Mouse (Mus musculus) midbrain, embryonic 11.5 days (tissue): ENCODE results near the gene Ap1g1. TPM values are rescaled to one million over a fixed set of nuclear protein-coding genes. Genes with fewer than 3 reads are reported as not detected.

Experiments
- ATAC-seq: fragments of 200-750 bp; cut with Nextera tagmentation; 2 replicates; pipeline ENCODE4 v1.8.0; 2017; ENCODE audit warnings: moderate TSS enrichment, moderate library complexity; ENCODE audit not compliant: low FRiP score
- DNase-seq: peaks from one replicate; pipeline ENCODE4 v3.0.0; 2015; ENCODE audit warnings: low spot score; ENCODE audit errors: missing footprints
- H3K27ac ChIP-seq: fragments of 300-500 bp; sonication (generic); 2 replicates; pipeline ENCODE4 v1.5.1; 2014; ENCODE audit warnings: low read depth, low read length
- H3K27me3 ChIP-seq: fragments of 300-500 bp; sonication (generic); 2 replicates; pipeline ENCODE4 v1.6.1; 2014; ENCODE audit warnings: mild to moderate bottlenecking, low read length, moderate library complexity, mixed read lengths; ENCODE audit not compliant: control insufficient read depth, insufficient read depth
- H3K36me3 ChIP-seq: fragments of 300-500 bp; sonication (generic); 2 replicates; pipeline ENCODE4 v1.6.1; 2014; ENCODE audit warnings: mild to moderate bottlenecking, low read length, moderate library complexity, mixed read lengths; ENCODE audit not compliant: control insufficient read depth, insufficient read depth
- H3K4me1 ChIP-seq: fragments of 300-500 bp; sonication (generic); 2 replicates; pipeline ENCODE4 v1.6.1; 2014; ENCODE audit warnings: low read length; ENCODE audit not compliant: control insufficient read depth, insufficient read depth
- H3K4me2 ChIP-seq: fragments of 300-500 bp; sonication (generic); 2 replicates; pipeline ENCODE4 v1.6.1; 2014; ENCODE audit warnings: mild to moderate bottlenecking, moderate library complexity
- H3K4me3 ChIP-seq: fragments of 300-500 bp; sonication (generic); 2 replicates; pipeline ENCODE4 v1.5.1; 2014; ENCODE audit warnings: low read depth, low read length
- H3K9ac ChIP-seq: fragments of 300-500 bp; sonication (generic); 2 replicates; pipeline ENCODE4 v1.6.1; 2014; ENCODE audit warnings: low read length
- H3K9me3 ChIP-seq: fragments of 300-500 bp; sonication (generic); 2 replicates; pipeline ENCODE4 v1.6.1; 2016; ENCODE audit warnings: low read length; ENCODE audit not compliant: control insufficient read depth
- WGBS: fragments of 180-500 bp; shearing (Covaris S2); extraction: QIAGEN DNeasy Blood & Tissue Kit; methylation state at CpG from one replicate; pipeline ENCODE4 v1.1.7; 2014; 5-methylcytosine and 5-hydroxymethylcytosine counted together
- polyA plus RNA-seq: library from polyadenylated mRNA; unstranded; fragments of >200 nt; fragmentation: Nextera tagmentation; extraction: Ambion mirVana; gene quantifications from 2 replicates; pipeline ENCODE4 v1.2.1, GENCODE M21; 2014

Ap1g1 gene
- polyA plus RNA-seq, 1 experiment from 2014 or later = 41.6 TPM

GRCm38 (mm10) chr8:109823561-109823960, 45.2 kb downstream of the Ap1g1 start:
- Histone ChIP-seq H3K27me3 (no peaks in the 10 kb centered on the region), H3K9ac (no peak overlapping the region), H3K4me3 (no peak overlapping the region), H3K9me3 (no peaks in the 10 kb centered on the region), H3K36me3 (no peaks in the 10 kb centered on the region), H3K4me1 (no peaks in the 10 kb centered on the region), H3K4me2 (no peak overlapping the region), H3K27ac (no peak overlapping the region)
- DNase-seq = no peak
- ATAC-seq = no peak
- WGBS = 95% methylated on average over 2 of the region's 2 CpGs

GRCm38 (mm10) chr8:109839822-109840221, 61.5 kb downstream of the Ap1g1 start:
- ATAC-seq = no peak
- no peaks in the 10 kb centered on the region for H3K9me3 ChIP-seq

GRCm38 (mm10) chr8:109842468-109842867, 64.1 kb downstream of the Ap1g1 start:
- H3K4me3 ChIP-seq = no peak overlapping the region
- WGBS = 96% methylated on average over 1 of the region's 1 CpGs
- peaks cover 5% of the 10 kb centered on the region for H3K36me3 ChIP-seq
- H3K27me3 ChIP-seq = no peaks in the 10 kb centered on the region
- ATAC-seq = no peak
- H3K9ac ChIP-seq = no peak overlapping the region
- H3K4me2 ChIP-seq = no peak overlapping the region
- no peaks in the 10 kb centered on the region for H3K4me1 ChIP-seq
- H3K27ac ChIP-seq = no peak overlapping the region
- H3K9me3 ChIP-seq = no peaks in the 10 kb centered on the region
- DNase-seq = no peak

More at GRCm38 (mm10) chr8:109839822-109840221, 61.5 kb downstream of the Ap1g1 start:
- no peak overlapping the region for H3K4me3 ChIP-seq
- H3K27ac ChIP-seq = no peak overlapping the region
- 87% methylated on average over 2 of the region's 2 CpGs for WGBS
- no peaks in the 10 kb centered on the region for H3K4me1 ChIP-seq
- DNase-seq = no peak
- H3K9ac ChIP-seq = no peak overlapping the region
- H3K27me3 ChIP-seq = no peaks in the 10 kb centered on the region
- peaks cover 2% of the 10 kb centered on the region for H3K36me3 ChIP-seq
- H3K4me2 ChIP-seq = no peak overlapping the region

DNA sequence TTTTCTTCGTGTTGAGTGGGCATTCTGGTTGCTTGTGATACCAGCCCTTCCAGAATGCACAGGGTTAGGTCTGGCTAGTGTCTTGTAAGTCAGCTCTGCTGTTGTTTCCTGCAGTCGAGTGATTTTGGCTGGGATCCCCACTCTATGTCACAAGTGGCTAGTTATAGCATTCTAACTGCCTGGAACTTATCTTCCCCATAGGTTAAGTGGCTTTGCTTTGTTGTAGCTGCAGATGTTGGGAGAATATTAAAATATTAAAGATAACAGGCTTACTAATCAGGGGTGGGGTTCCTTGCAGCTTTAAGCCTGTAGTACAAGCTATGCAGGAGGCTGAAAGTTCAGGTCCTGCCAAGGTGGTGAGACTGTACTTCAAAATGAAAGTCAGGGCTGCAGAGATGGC, 69.5 kb downstream of the Ap1g1 start:
- no peak for DNase-seq
- H3K36me3 ChIP-seq = peaks cover 23% of the 10 kb centered on the region

GRCm38 (mm10) chr8:109848981-109849380, 70.6 kb downstream of the Ap1g1 start:
- peaks cover 26% of the 10 kb centered on the region for H3K36me3 ChIP-seq
- WGBS = 91% methylated on average over 3 of the region's 3 CpGs

More for the DNA sequence above, 69.5 kb downstream of the Ap1g1 start:
- ATAC-seq = no peak
- Histone ChIP-seq H3K4me2 (no peak overlapping the region), H3K9ac (no peak overlapping the region), H3K27me3 (no peaks in the 10 kb centered on the region), H3K4me3 (no peak overlapping the region), H3K4me1 (no peaks in the 10 kb centered on the region), H3K27ac (no peak overlapping the region), H3K9me3 (no peaks in the 10 kb centered on the region)
- 79% methylated on average over 2 of the region's 2 CpGs for WGBS

DNA sequence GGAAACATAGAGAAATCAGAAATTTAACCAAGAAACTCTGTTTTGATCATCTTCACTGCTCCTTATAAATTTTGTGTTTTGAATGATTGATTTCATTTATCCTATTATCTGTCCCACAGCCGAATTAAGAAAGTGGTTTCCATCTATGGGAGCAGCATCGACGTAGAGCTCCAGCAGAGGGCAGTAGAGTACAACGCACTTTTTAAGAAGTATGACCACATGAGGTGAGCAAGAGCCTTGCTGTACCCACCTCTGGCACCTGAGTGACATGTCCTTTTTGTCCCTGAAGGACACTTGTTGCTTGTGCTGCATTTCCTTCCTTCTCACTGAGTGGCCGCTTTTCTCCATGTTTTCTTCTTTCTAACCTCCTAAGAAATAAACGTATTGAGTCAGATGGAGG, 75.1 kb downstream of the Ap1g1 start:
- Histone ChIP-seq H3K36me3 (peaks cover 30% of the 10 kb centered on the region), H3K4me1 (no peaks in the 10 kb centered on the region), H3K4me2 (no peak overlapping the region), H3K9ac (no peak overlapping the region), H3K27ac (no peak overlapping the region), H3K4me3 (no peak overlapping the region), H3K9me3 (no peaks in the 10 kb centered on the region), H3K27me3 (no peaks in the 10 kb centered on the region)
- DNase-seq (peak; percentile 94), ATAC-seq (no peak)
- 46% methylated on average over 6 of the region's 6 CpGs for WGBS

More at GRCm38 (mm10) chr8:109848981-109849380, 70.6 kb downstream of the Ap1g1 start:
- ATAC-seq (no peak), DNase-seq (peak; percentile 39)
- Histone ChIP-seq H3K4me2 (no peak overlapping the region), H3K9me3 (no peaks in the 10 kb centered on the region), H3K9ac (no peak overlapping the region), H3K4me1 (no peaks in the 10 kb centered on the region), H3K4me3 (no peak overlapping the region), H3K27me3 (no peaks in the 10 kb centered on the region), H3K27ac (no peak overlapping the region)

DNA sequence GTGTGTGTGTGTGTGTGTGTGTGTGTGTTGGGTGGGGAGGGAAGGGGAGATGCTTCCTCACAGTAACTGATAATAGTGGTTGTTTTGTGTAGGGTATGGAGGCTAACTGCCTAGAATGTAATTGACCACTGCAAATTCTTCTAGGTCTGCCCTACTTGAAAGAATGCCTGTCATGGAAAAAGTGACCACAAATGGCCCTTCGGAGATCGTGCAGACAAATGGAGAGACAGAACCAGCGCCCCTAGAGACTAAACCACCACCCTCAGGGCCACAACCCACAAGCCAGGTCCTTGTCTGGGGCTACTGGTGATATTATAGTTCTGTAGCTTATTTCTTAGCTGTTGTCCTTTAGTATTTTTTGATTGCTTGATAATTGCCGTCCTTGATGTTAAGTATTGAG, 76.2 kb downstream of the Ap1g1 start:
- Histone ChIP-seq H3K27ac (no peak overlapping the region), H3K4me1 (no peaks in the 10 kb centered on the region), H3K4me2 (no peak overlapping the region), H3K9me3 (no peaks in the 10 kb centered on the region), H3K9ac (no peak overlapping the region), H3K27me3 (no peaks in the 10 kb centered on the region), H3K36me3 (peaks cover 30% of the 10 kb centered on the region), H3K4me3 (no peak overlapping the region)
- WGBS = 93% methylated on average over 4 of the region's 4 CpGs
- ATAC-seq (no peak), DNase-seq (no peak)

DNA sequence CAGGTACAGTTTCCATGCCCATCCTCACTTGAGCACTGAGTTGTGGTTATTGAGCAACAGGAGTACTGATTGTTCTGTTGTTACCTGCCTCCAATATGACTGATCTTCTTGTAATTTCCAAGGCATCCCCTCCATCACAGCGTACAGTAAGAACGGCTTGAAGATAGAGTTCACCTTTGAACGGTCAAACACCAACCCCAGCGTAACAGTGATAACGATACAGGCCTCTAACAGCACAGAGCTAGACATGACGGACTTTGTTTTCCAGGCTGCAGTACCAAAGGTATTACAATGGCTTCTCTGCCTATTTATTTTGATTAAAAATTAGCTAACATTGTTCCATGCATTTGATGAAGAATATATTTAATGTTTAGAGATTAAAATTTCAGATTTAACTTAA, 77.1 kb downstream of the Ap1g1 start:
- 97% methylated on average over 6 of the region's 6 CpGs for WGBS
- Histone ChIP-seq H3K27ac (no peak overlapping the region), H3K9ac (no peak overlapping the region), H3K27me3 (no peaks in the 10 kb centered on the region), H3K4me2 (no peak overlapping the region), H3K9me3 (no peaks in the 10 kb centered on the region), H3K36me3 (peaks cover 27% of the 10 kb centered on the region), H3K4me1 (no peaks in the 10 kb centered on the region), H3K4me3 (no peak overlapping the region)
- DNase-seq (no peak), ATAC-seq (no peak)

DNA sequence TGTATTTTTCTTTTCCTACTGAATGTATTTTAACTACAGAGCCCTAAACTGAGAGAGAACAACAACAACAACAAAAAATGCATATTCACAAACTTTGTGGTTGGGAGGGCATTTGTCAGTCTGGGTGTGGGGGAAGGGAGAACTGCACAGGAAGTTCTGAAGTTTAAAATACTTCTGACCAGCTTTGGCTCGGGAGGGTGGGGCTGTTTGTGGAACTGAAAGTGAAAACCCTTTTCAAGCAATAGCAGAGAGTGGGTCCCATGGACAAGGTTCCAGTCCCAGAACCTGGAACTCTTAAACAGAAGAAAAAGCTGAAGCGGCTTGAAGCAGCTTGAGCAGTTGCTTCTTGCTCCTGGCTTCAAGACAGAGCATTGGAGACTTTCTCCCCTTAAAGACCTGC, 85.0 kb downstream of the Ap1g1 start:
- no peak overlapping the region for H3K9ac ChIP-seq
- H3K36me3 ChIP-seq = peaks cover 7% of the 10 kb centered on the region
- 80% methylated on average over 2 of the region's 2 CpGs for WGBS
- peaks cover 3% of the 10 kb centered on the region; the same call in 1 of the 2 replicates for H3K4me1 ChIP-seq
- no peak overlapping the region for H3K27ac ChIP-seq
- no peaks in the 10 kb centered on the region for H3K27me3 ChIP-seq
- H3K9me3 ChIP-seq = no peaks in the 10 kb centered on the region
- no peak overlapping the region for H3K4me3 ChIP-seq
- no peak for DNase-seq
- ATAC-seq = no peak
- no peak overlapping the region for H3K4me2 ChIP-seq

DNA sequence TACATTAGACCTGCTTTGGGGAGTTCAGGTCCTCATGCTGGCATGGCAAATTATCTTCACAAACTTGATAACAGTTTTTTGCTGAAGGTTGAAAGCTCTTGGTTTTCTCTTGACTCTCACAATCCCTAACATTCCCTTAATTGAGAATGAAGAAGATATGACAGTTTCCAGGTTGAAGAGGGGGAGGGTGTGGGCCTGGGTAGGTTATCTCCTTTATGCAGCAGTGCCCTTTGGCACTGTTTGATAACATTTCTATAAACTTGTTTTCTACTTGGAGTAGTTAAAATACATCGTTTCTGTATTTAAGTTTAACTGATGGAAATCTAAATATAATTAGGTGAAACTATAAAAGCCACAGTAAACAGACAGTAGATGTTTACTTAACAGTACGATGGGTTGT, 86.4 kb downstream of the Ap1g1 start:
- Histone ChIP-seq H3K27ac (no peak overlapping the region), H3K4me2 (no peak overlapping the region), H3K4me3 (no peak overlapping the region), H3K9me3 (no peaks in the 10 kb centered on the region), H3K27me3 (no peaks in the 10 kb centered on the region), H3K4me1 (peaks cover 6% of the 10 kb centered on the region; the same call in 1 of the 2 replicates), H3K9ac (no peak overlapping the region), H3K36me3 (peaks cover 7% of the 10 kb centered on the region)
- ATAC-seq (no peak), DNase-seq (peak; percentile 62)
- WGBS = 94% methylated on average over 2 of the region's 2 CpGs
